Mouse (Mus musculus) liver, embryonic 14.5 days (tissue): ENCODE results near the gene Lrmda. TPM values are rescaled to one million over a fixed set of nuclear protein-coding genes. Genes with fewer than 3 reads are reported as not detected.

ENCODE experiments used
- ATAC-seq: fragments of 200-750 bp; cut with Nextera tagmentation; 2 replicates; pipeline ENCODE4 v1.8.0; 2017; ENCODE audit warnings: moderate number of reproducible peaks, mild to moderate bottlenecking, moderate library complexity; ENCODE audit not compliant: insufficient read depth
- DNase-seq, 3 experiments: peaks; one replicate each; pipeline ENCODE4 v3.0.0-alpha.2; 2012 to 2013; ENCODE audit warnings: low read depth in 3 of 3, low spot score in 3 of 3
- H3K27ac ChIP-seq: fragments of 300-500 bp; sonication (generic); 2 replicates; pipeline ENCODE4 v1.5.1; 2014; ENCODE audit warnings: moderate library complexity, mild to moderate bottlenecking, control low read depth, inconsistent platforms
- H3K27me3 ChIP-seq: fragments of 300-500 bp; sonication (generic); 2 replicates; pipeline ENCODE4 v1.6.1; 2014; ENCODE audit warnings: mild to moderate bottlenecking, low read length, moderate library complexity; ENCODE audit not compliant: control insufficient read depth, insufficient read depth
- H3K36me3 ChIP-seq: fragments of 300-500 bp; sonication (generic); replicated peaks from 2 replicates; pipeline ENCODE4 v1.6.1; 2014; ENCODE audit warnings: low read depth; ENCODE audit not compliant: control insufficient read depth, insufficient read depth
- H3K4me1 ChIP-seq, 2 experiments: fragments of 200-500 bp in 1 of 2; fragments of 300-500 bp in 1 of 2; sonication (generic) in 1 of 2; replicated peaks; 2 replicates each; pipeline ENCODE4 v1.6.1; 2012 to 2014; ENCODE audit warnings: antibody characterized with exemption in 1 of 2, inconsistent platforms in 1 of 2, low read length in 1 of 2; ENCODE audit not compliant: control insufficient read depth in 2 of 2, insufficient read depth in 2 of 2
- H3K4me2 ChIP-seq: fragments of 300-500 bp; sonication (generic); 2 replicates; pipeline ENCODE4 v1.6.1; 2014; ENCODE audit warnings: low read depth, mild to moderate bottlenecking, control low read depth, moderate library complexity
- H3K4me3 ChIP-seq, 2 experiments: fragments of 200-500 bp in 1 of 2; fragments of 300-500 bp in 1 of 2; sonication (generic) in 1 of 2; 2 replicates each; pipeline ENCODE4 v1.5.1; 2012 to 2014; ENCODE audit warnings: low read depth in 2 of 2, low read length in 2 of 2, mild to moderate bottlenecking in 2 of 2, control low read depth in 1 of 2, inconsistent platforms in 1 of 2, moderate library complexity in 1 of 2; ENCODE audit not compliant: insufficient read depth in 1 of 2
- H3K9ac ChIP-seq: fragments of 300-500 bp; sonication (generic); replicated peaks from 2 replicates; pipeline ENCODE4 v1.6.1; 2014; ENCODE audit warnings: mild to moderate bottlenecking, control low read depth, moderate library complexity
- H3K9me3 ChIP-seq: fragments of 300-500 bp; sonication (generic); 2 replicates; pipeline ENCODE4 v1.6.1; 2016; ENCODE audit warnings: low read length, mixed read lengths; ENCODE audit not compliant: control insufficient read depth
- CTCF ChIP-seq: IDR thresholded peaks from 2 replicates; pipeline ENCODE4 v1.5.1; 2016; ENCODE audit warnings: antibody characterized with exemption, low read depth, control low read depth
- EP300 ChIP-seq: IDR thresholded peaks from 2 replicates; pipeline ENCODE4 v1.6.1; 2016; ENCODE audit warnings: antibody characterized with exemption, low read depth
- WGBS: fragments of 180-500 bp; shearing (Covaris S2); extraction: QIAGEN DNeasy Blood & Tissue Kit; methylation state at CpG from one replicate; pipeline ENCODE4 v1.1.7; 2014; ENCODE audit not compliant: insufficient replicate concordance; 5-methylcytosine and 5-hydroxymethylcytosine counted together
- polyA plus RNA-seq, 2 experiments: library from polyadenylated mRNA; depleted of rRNA in 1 of 2; stranded (reverse) in 1 of 2; unstranded in 1 of 2; fragments of >200 nt; fragmentation: Nextera tagmentation in 1 of 2; extraction: Ambion mirVana in 1 of 2; gene quantifications; 2 replicates each; pipeline versions ENCODE4 v1.2.1 to v1.2.3; 2012 to 2014

The Lrmda gene
- polyA plus RNA-seq, 2 experiments, result 0.18 to 0.22 TPM

- WGBS, result 9% methylated on average over 4 of the region's 4 CpGs
Observed at GRCm38 (mm10) chr14:22056246-22056645, 36.7 kb downstream of the Lrmda start.

GRCm38 (mm10) chr14:22058729-22059128, 39.2 kb downstream of the Lrmda start:
- WGBS, result 50% methylated on average over 1 of the region's 1 CpGs
- Histone ChIP-seq H3K9me3 (no peaks in the 10 kb centered on the region), H3K27ac (no peak overlapping the region), H3K4me1 (peaks cover 0 to 30% of the 10 kb centered on the region in 2 experiments; a peak in 3 of 4 replicates), H3K9ac (no peak overlapping the region), H3K4me2 (no peak overlapping the region), H3K27me3 (no peaks in the 10 kb centered on the region), H3K36me3 (no peaks in the 10 kb centered on the region), H3K4me3 (no peak overlapping the region)
- TF ChIP-seq EP300, result no peak
- no peak for TF ChIP-seq CTCF
- no peak for ATAC-seq
- DNase-seq, result no peak

More at GRCm38 (mm10) chr14:22056246-22056645, 36.7 kb downstream of the Lrmda start:
- DNase-seq (no peak), ATAC-seq (peak; percentile 71)
- no peak overlapping the region for H3K9ac ChIP-seq
- no peak overlapping the region for H3K27ac ChIP-seq
- TF ChIP-seq EP300 (no peak), CTCF (no peak)
- no peak overlapping the region for H3K4me2 ChIP-seq
- H3K9me3 ChIP-seq, result no peaks in the 10 kb centered on the region
- no peak overlapping the region for H3K4me3 ChIP-seq
- H3K36me3 ChIP-seq, result no peaks in the 10 kb centered on the region
- no peaks in the 10 kb centered on the region for H3K27me3 ChIP-seq
- H3K4me1 ChIP-seq, result peaks cover 0 to 25% of the 10 kb centered on the region in 2 experiments; a peak in 2 of 4 replicates

- Histone ChIP-seq H3K36me3 (no peaks in the 10 kb centered on the region), H3K9me3 (no peaks in the 10 kb centered on the region), H3K4me3 (no peak overlapping the region), H3K4me2 (no peak overlapping the region), H3K4me1 (peaks cover 0 to 30% of the 10 kb centered on the region in 2 experiments; a peak in 3 of 4 replicates), H3K27ac (no peak overlapping the region), H3K27me3 (no peaks in the 10 kb centered on the region), H3K9ac (no peak overlapping the region)
- 51% methylated on average over 6 of the region's 6 CpGs for WGBS
- DNase-seq (no peak), ATAC-seq (no peak)
- no peak for TF ChIP-seq EP300
- no peak for TF ChIP-seq CTCF
Observed at GRCm38 (mm10) chr14:22059348-22059861, 39.9 kb downstream of the Lrmda start.

- no peak overlapping the region for H3K27ac ChIP-seq
- DNase-seq (no peak), ATAC-seq (no peak)
- H3K4me3 ChIP-seq, result no peak overlapping the region
- no peak overlapping the region for H3K4me2 ChIP-seq
- no peaks in the 10 kb centered on the region for H3K9me3 ChIP-seq
- no peaks in the 10 kb centered on the region for H3K36me3 ChIP-seq
- H3K4me1 ChIP-seq, result peaks cover 0 to 19% of the 10 kb centered on the region in 2 experiments; a peak in 3 of 4 replicates
- TF ChIP-seq CTCF (no peak), EP300 (no peak)
- no peak overlapping the region for H3K9ac ChIP-seq
- WGBS, result 74% methylated on average over 7 of the region's 7 CpGs
- H3K27me3 ChIP-seq, result no peaks in the 10 kb centered on the region
Observed at GRCm38 (mm10) chr14:22060787-22061186, 41.3 kb downstream of the Lrmda start.

DNA sequence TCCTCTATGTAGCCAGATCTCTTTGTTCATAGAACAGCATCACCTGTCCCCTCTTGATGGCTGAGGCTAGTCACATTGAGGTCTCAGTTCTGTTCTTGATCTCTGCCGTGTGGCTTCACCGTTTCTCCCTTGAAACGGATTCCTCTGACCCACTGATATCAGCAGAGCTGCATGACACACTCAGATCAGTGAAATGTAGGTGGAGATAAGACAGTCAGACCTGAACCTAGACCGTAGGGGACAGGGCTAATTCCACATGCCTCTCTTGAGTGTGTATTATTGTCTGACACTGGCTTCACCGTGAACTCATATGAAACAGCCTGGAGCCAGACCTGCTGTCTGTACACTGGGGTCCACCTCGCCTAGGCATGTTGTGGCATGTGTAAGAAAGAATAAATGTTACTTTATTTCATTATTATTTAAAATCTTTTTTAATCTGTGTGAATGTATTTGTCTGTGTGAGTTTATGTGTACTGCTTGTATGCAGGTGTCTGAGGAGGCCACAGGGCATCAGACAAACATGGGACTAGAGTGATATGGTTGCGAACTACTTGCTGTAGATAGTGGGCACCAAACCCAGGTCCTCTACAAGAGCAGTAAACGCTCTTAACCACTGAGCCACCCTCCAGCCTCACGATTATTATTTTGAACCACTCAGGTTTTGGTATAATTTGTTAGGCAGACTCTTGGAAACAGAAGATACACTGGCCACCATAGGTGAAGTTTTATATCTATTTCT, 42.8 kb downstream of the Lrmda start:
- Histone ChIP-seq H3K36me3 (no peaks in the 10 kb centered on the region), H3K27ac (no peak overlapping the region), H3K4me2 (no peak overlapping the region), H3K9ac (no peak overlapping the region), H3K27me3 (no peaks in the 10 kb centered on the region), H3K4me1 (peaks cover 0 to 8% of the 10 kb centered on the region in 2 experiments; a peak in 3 of 4 replicates), H3K9me3 (no peaks in the 10 kb centered on the region), H3K4me3 (no peak overlapping the region)
- DNase-seq (no peak), ATAC-seq (peak; percentile 75)
- 26% methylated on average over 9 of the region's 9 CpGs for WGBS
- TF ChIP-seq EP300 (0 out of 2 replicates have a peak, but pooled peaks have one; percentile 32), CTCF (no peak)
